Mouse (Mus musculus) ES-E14 (cell line): ENCODE results near the gene Gnas.

Experiments used
- HCFC1 ChIP-seq: IDR thresholded peaks from 2 replicates; pipeline ENCODE4 v1.6.1; 2012; ENCODE audit warnings: low read length, inconsistent platforms, borderline replicate concordance; ENCODE audit not compliant: insufficient read depth
- MAFK ChIP-seq: IDR thresholded peaks from 2 replicates; pipeline ENCODE4 v1.6.1; 2014; ENCODE audit warnings: mild to moderate bottlenecking, low read depth, low read length, inconsistent platforms; ENCODE audit not compliant: insufficient read depth
- ZC3H11A ChIP-seq: IDR thresholded peaks from 2 replicates; pipeline ENCODE4 v1.6.1; 2012; ENCODE audit warnings: low read depth, mild to moderate bottlenecking, inconsistent platforms, low read length, borderline replicate concordance
- ZNF384 ChIP-seq: IDR thresholded peaks from 2 replicates; pipeline ENCODE4 v1.6.1; 2012; ENCODE audit warnings: low read depth, low read length, inconsistent platforms

- TF ChIP-seq ZC3H11A (no peak), HCFC1 (no peak), ZNF384 (no peak), MAFK (no peak)
These were observed 10.3 kb downstream of the Gnas start for GRCm38 (mm10) chr2:174294457-174294856.
